Mouse (Mus musculus) liver, adult 2 months (tissue): ENCODE measurements around the gene Gprc5d.

ENCODE experiments used
- CTCF ChIP-seq: fragments of 200-500 bp; IDR thresholded peaks from 2 replicates; pipeline ENCODE4 v1.5.1; 2011; ENCODE audit warnings: low read depth, low read length, control low read depth
- POLR2A ChIP-seq: fragments of 200-500 bp; IDR thresholded peaks from 2 replicates; pipeline ENCODE4 v1.6.1; 2011; ENCODE audit warnings: low read length, control low read depth; ENCODE audit not compliant: insufficient read depth; ENCODE audit errors: extremely low read depth

DNA sequence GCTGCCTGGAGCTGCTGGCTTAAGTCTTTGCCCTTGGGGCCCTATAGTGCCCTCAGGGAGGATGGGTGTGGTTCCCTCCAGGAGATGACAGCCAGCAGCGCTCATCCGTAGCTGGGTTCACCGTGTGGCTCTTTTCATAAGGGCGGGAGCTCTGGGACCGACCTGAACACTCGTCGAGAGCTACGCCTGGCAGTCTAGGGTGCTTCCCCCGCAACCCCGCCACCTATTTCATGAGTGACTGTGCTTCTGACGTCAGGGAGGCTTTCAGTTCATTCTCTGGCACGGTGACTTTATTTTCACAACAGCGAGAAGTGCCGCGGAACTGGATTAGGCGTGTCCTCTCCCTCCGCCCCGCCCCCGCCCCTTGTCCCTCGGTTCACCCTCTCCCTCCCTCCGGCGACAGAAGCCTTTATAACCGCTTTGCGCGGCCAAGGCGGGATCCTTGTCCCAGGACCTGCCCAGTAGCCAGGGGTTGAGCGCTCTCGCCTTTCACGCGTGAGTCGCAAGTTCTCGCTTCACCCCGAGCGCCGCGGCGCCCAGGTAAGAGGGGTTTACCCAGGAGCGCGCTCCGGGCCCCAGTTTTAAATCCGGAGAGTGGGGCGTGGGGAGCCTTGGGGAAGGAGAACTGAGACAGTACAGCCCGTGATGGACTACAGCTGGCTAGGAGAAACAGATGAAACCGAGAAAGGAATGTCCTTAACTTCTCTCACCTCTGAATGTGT, 52.7 kb downstream of the Gprc5d start, which contains the start of gene Gprc5a:
- no peak for TF ChIP-seq CTCF
- no peak for TF ChIP-seq POLR2A
